Mouse (Mus musculus) E14TG2a.4 (cell line): ENCODE data around the gene Clca3a1.
A peak's percentile ranks its signal among the peaks of the same experiment; 100 is the strongest.

Experiments used
- H3K27me3 ChIP-seq: 2 replicates; pipeline ENCODE4 v1.6.1; 2014; ENCODE audit warnings: low read length, control low read depth; ENCODE audit not compliant: insufficient read depth
- H3K36me3 ChIP-seq: 2 replicates; pipeline ENCODE4 v1.6.1; 2014; ENCODE audit warnings: low read length, control low read depth; ENCODE audit not compliant: insufficient read depth
- H3K4me1 ChIP-seq: replicated peaks from 2 replicates; pipeline ENCODE4 v1.6.1; 2014; ENCODE audit warnings: low read depth, low read length, control low read depth
- H3K4me3 ChIP-seq: replicated peaks from 2 replicates; pipeline ENCODE4 v1.5.1; 2014; ENCODE audit warnings: mild to moderate bottlenecking, low read length
- H3K9me3 ChIP-seq: 2 replicates; pipeline ENCODE4 v1.6.1; 2014; ENCODE audit warnings: low read length, control low read depth
- CTCF ChIP-seq: conservative IDR thresholded peaks from 2 replicates; pipeline ENCODE4 v1.5.1; 2014; ENCODE audit warnings: low read length
- NANOG ChIP-seq: IDR thresholded peaks from 2 replicates; pipeline ENCODE4 v1.6.1; 2014; ENCODE audit warnings: borderline replicate concordance, low read length, mixed read lengths
- POU5F1 ChIP-seq: IDR thresholded peaks from 2 replicates; pipeline ENCODE4 v1.6.1; 2014; ENCODE audit warnings: low read length, borderline replicate concordance

Clca3a1 gene

GRCm38 (mm10) chr3:144719901-144720747 lies 40.7 kb downstream of the Clca3a1 start, which contains the start of gene Sh3glb1:
Gene Sh3glb1, minus strand, starts transcription at chr3:144720335.
- no peaks in the 10 kb centered on the region for H3K36me3 ChIP-seq
- H3K4me1 ChIP-seq: peaks cover 18% of the 10 kb centered on the region
- peak within 1 kb of the TSS; percentile 90 for H3K4me3 ChIP-seq
- H3K9me3 ChIP-seq: no peaks in the 10 kb centered on the region
- H3K27me3 ChIP-seq: peaks cover 4% of the 10 kb centered on the region; the same call in 1 of the 2 replicates
- TF ChIP-seq POU5F1 (no peak), CTCF (peak; percentile 94), NANOG (no peak)

GRCm38 (mm10) chr3:144719088-144719900 lies 41.5 kb downstream of the Clca3a1 start:
- no peak for TF ChIP-seq POU5F1
- TF ChIP-seq NANOG: no peak
- TF ChIP-seq CTCF: no peak
- Histone ChIP-seq H3K4me3 (peak overlapping the region; percentile 90), H3K9me3 (no peaks in the 10 kb centered on the region), H3K36me3 (no peaks in the 10 kb centered on the region), H3K27me3 (peaks cover 4% of the 10 kb centered on the region; the same call in 1 of the 2 replicates), H3K4me1 (peaks cover 18% of the 10 kb centered on the region)

- peaks cover 4% of the 10 kb centered on the region; the same call in 1 of the 2 replicates for H3K27me3 ChIP-seq
- peak overlapping the region; percentile 90 for H3K4me3 ChIP-seq
- peaks cover 18% of the 10 kb centered on the region for H3K4me1 ChIP-seq
- H3K36me3 ChIP-seq: no peaks in the 10 kb centered on the region
- TF ChIP-seq POU5F1 (no peak), NANOG (no peak), CTCF (no peak)
- H3K9me3 ChIP-seq: no peaks in the 10 kb centered on the region
Measured at GRCm38 (mm10) chr3:144718706-144719087, 42.1 kb downstream of the Clca3a1 start.

GRCm38 (mm10) chr3:144717835-144718234 lies 42.9 kb downstream of the Clca3a1 start:
- TF ChIP-seq POU5F1 (no peak), NANOG (no peak), CTCF (no peak)
- H3K36me3 ChIP-seq: no peaks in the 10 kb centered on the region
- peaks cover 18% of the 10 kb centered on the region for H3K4me1 ChIP-seq
- no peak overlapping the region for H3K4me3 ChIP-seq
- peaks cover 4% of the 10 kb centered on the region; the same call in 1 of the 2 replicates for H3K27me3 ChIP-seq
- no peaks in the 10 kb centered on the region for H3K9me3 ChIP-seq

GRCm38 (mm10) chr3:144717121-144717520 lies 43.7 kb downstream of the Clca3a1 start:
- Histone ChIP-seq H3K36me3 (no peaks in the 10 kb centered on the region), H3K9me3 (no peaks in the 10 kb centered on the region), H3K4me1 (peaks cover 18% of the 10 kb centered on the region), H3K27me3 (peaks cover 4% of the 10 kb centered on the region; the same call in 1 of the 2 replicates), H3K4me3 (no peak overlapping the region)
- TF ChIP-seq CTCF: no peak
- no peak for TF ChIP-seq POU5F1
- no peak for TF ChIP-seq NANOG

- Histone ChIP-seq H3K9me3 (no peaks in the 10 kb centered on the region), H3K27me3 (peaks cover 4% of the 10 kb centered on the region; the same call in 1 of the 2 replicates), H3K36me3 (peaks cover 4% of the 10 kb centered on the region), H3K4me3 (no peak overlapping the region), H3K4me1 (peaks cover 17% of the 10 kb centered on the region)
- no peak for TF ChIP-seq POU5F1
- TF ChIP-seq NANOG: peak; percentile 7; the same call in 1 of the 2 replicates
Measured at GRCm38 (mm10) chr3:144715901-144716300, 44.9 kb downstream of the Clca3a1 start.

GRCm38 (mm10) chr3:144715033-144715432 lies 45.7 kb downstream of the Clca3a1 start:
- no peak overlapping the region for H3K4me3 ChIP-seq
- H3K4me1 ChIP-seq: peaks cover 12% of the 10 kb centered on the region
- no peak for TF ChIP-seq CTCF
- no peak for TF ChIP-seq NANOG
- TF ChIP-seq POU5F1: no peak
- H3K27me3 ChIP-seq: peaks cover 4% of the 10 kb centered on the region; the same call in 1 of the 2 replicates
- peaks cover 7% of the 10 kb centered on the region for H3K36me3 ChIP-seq
- no peaks in the 10 kb centered on the region for H3K9me3 ChIP-seq

GRCm38 (mm10) chr3:144714606-144715005 lies 46.2 kb downstream of the Clca3a1 start:
- H3K4me3 ChIP-seq: no peak overlapping the region
- H3K4me1 ChIP-seq: peaks cover 12% of the 10 kb centered on the region
- peaks cover 7% of the 10 kb centered on the region for H3K36me3 ChIP-seq
- no peaks in the 10 kb centered on the region for H3K9me3 ChIP-seq
- no peak for TF ChIP-seq CTCF
- TF ChIP-seq POU5F1: no peak
- no peak for TF ChIP-seq NANOG
- peaks cover 4% of the 10 kb centered on the region; the same call in 1 of the 2 replicates for H3K27me3 ChIP-seq
